Mouse (Mus musculus) brain, embryonic 14.5 days (tissue): Measurements from ENCODE around the gene Atp6v1d.

Experiments
- CTCF ChIP-seq: fragments of 200-500 bp; IDR thresholded peaks from 2 replicates; pipeline ENCODE4 v1.5.1; 2012; ENCODE audit warnings: inconsistent platforms, mild to moderate bottlenecking, moderate library complexity, borderline replicate concordance; ENCODE audit not compliant: insufficient read depth, insufficient read length; ENCODE audit errors: extremely low read depth
- POLR2A ChIP-seq: fragments of 200-500 bp; IDR thresholded peaks from 2 replicates; pipeline ENCODE4 v1.6.1; 2012; ENCODE audit warnings: mild to moderate bottlenecking, inconsistent platforms, borderline replicate concordance; ENCODE audit not compliant: poor library complexity, insufficient read depth, insufficient read length, severe bottlenecking; ENCODE audit errors: extremely low read depth

DNA sequence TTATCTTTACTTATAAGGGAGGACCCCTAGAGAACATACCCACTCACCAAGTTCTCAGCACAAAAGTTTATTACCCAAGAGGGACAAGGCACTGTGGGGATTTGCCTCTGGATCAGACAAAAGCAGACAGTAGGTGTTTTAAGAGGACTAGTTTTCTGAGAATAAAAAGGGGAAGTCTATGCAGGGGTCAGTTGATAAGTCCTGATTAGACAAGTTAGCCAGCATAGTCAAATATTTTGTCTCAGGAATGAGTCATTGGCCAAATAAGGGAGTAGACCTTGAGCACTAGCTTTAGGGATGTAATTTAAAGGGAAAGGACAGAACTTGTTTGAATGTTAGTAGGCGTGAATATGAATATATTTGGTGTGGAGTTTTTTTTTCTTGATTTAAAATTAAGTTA is 6.7 kb upstream of the Atp6v1d start:
- TF ChIP-seq CTCF, result no peak
- no peak for TF ChIP-seq POLR2A
